Mouse (Mus musculus) urinary bladder, adult 18-20 months (tissue): ENCODE measurements around the gene Psmc3.

Source experiments
- DNase-seq, 2 experiments: peaks; one replicate each; pipeline ENCODE4 v3.0.0; 2022; ENCODE audit warnings: low spot score in 2 of 2, mixed read lengths in 2 of 2

Gene Psmc3

DNA sequence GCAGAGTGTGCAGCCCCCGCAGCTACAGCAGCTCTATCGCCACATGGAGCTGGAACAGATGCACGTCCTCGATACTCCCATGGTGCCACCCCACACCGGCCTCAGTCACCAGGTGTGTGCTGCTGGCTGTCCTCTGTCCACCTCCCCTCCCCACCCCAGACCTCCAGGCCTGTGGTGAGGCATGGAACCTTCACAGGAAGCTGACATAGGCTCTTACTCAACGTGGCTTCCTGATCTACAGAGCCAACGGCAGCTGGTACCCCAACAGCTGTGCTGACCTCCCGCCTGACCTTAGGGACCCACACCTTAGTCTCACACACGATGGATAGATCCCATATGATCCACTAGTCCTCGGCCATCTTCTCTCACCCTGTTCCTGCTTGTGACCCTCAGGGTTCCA lies 59.5 kb downstream of the Psmc3 start:
- no peak for DNase-seq

DNA sequence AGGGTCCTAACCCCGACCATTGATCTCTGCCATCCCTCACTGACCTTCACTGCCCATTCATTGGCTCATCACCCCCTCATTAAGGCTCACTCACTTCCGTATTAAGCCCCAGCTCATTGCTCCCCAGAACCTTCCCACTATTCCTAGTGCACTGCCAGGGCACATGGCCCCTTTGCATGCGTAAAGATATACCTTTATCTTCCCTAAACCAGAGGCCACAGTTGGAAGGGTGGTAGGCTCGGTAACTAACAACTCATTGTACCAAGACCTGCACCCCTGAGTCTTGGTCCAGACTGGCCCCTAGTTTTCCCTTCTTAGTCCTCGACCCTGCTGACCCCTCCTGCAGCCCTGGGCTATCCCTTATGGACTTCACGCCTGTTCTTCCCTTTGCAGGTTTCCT lies 60.0 kb downstream of the Psmc3 start:
- DNase-seq, result no peak

DNA sequence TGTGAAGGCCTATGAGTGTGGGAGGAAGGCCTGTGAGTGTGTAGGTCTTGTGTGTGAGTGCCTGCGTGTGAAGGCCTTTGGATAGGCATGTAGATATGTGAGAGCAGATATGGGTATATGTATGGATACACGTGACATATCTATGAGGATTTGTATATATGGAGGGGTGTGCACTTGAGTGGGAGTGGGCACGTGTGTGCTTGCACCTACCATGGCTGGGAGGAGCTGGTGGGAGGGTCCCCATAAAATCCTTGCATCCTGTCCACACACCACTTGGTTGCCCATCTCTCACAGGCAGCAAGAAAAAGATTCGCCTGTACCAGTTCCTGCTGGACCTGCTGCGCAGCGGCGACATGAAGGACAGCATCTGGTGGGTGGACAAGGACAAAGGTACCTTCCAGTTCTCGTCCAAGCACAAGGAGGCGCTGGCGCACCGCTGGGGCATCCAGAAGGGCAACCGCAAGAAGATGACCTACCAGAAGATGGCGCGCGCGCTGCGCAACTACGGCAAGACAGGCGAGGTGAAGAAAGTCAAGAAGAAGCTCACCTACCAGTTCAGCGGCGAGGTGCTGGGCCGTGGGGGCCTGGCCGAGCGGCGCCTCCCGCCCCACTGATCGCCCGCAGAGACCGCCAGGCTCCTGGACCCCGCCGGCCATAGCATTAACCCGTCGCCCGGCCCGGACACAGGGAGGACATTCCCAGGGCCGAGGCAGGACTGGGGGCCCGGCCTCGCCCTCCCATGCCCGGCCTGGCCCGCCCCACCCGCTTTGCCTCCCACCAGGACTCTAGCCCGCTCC lies 61.2 kb downstream of the Psmc3 start:
- DNase-seq, result peak; percentile 93 to 98

DNA sequence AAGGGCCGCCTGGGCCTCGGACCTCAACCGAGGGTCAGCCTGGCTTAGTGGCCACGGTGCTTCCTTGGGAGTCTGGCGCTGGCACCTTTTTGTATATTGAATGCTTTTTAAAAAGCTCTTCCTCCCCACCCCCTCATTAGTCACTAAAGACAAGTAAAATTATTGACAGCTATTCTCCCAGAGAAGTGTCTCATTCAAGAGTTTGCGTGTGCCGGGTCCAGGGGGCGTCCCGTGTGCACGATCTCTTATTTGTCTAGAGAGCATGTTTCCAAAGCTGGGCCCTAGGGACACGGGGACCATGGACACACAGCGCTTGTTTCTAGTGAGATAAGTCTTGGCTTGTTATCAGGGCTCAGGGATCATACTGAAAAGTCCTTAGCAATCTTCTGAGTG lies 61.8 kb downstream of the Psmc3 start:
- no peak for DNase-seq
